Mouse (Mus musculus) CD4-positive naive resting alpha-beta T cell, adult 57 days (primary cell): ENCODE measurements around the gene Gm21209. TPM values are rescaled to one million over a fixed set of nuclear protein-coding genes. Genes with fewer than 3 reads are reported as not detected.

Experiments
- total RNA-seq: library from RNA; stranded (reverse); gene quantifications from one replicate; pipeline ENCODE4 v1.2.4, GENCODE M21; 2023

The Gm21209 gene
- not detected for total RNA-seq

DNA sequence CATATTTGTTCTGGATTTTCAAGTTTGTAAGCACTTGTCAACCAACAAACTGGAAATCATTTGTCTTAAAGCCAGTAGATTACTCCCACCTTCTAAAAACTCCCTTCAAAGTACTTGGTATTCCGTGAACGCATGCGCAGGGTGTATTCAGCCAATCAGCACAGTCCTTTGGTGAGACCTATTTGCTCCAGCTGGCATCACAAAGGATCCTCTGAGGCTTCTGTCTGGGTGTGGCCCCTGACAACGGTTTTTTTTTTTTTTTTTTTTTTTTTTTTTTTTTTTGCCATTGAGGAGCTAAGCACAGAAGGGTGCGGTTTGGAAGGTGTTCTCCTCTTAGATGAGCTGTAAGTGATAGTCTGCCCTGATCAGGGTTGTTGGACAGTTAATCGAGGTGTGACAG is at the start of gene Gm21209:
Gm21209 (plus strand) TSS at position 301 of the 400 bp plus-strand sequence.

